Mouse (Mus musculus) hindbrain, embryonic 15.5 days (tissue): ENCODE results near the gene Helb. TPM values are rescaled to one million over a fixed set of nuclear protein-coding genes. Genes with fewer than 3 reads are reported as not detected.

Experiments
- ATAC-seq: fragments of 200-750 bp; cut with Nextera tagmentation; 2 replicates; pipeline ENCODE4 v1.8.0; 2017; ENCODE audit warnings: low read depth, moderate number of reproducible peaks, moderate TSS enrichment; ENCODE audit not compliant: low FRiP score
- H3K27ac ChIP-seq: fragments of 300-500 bp; sonication (generic); replicated peaks from 2 replicates; pipeline ENCODE4 v1.5.1; 2015; ENCODE audit warnings: mild to moderate bottlenecking, inconsistent platforms
- H3K27me3 ChIP-seq: fragments of 300-500 bp; sonication (generic); 2 replicates; pipeline ENCODE4 v1.6.1; 2015; ENCODE audit warnings: control low read depth, inconsistent platforms
- H3K36me3 ChIP-seq: fragments of 300-500 bp; sonication (generic); 2 replicates; pipeline ENCODE4 v1.6.1; 2015; ENCODE audit warnings: control low read depth, inconsistent platforms
- H3K4me1 ChIP-seq: fragments of 300-500 bp; sonication (generic); replicated peaks from 2 replicates; pipeline ENCODE4 v1.6.1; 2015; ENCODE audit warnings: control low read depth, inconsistent platforms
- H3K4me2 ChIP-seq: fragments of 300-500 bp; sonication (generic); 2 replicates; pipeline ENCODE4 v1.6.1; 2015; ENCODE audit warnings: moderate library complexity, mild to moderate bottlenecking, inconsistent platforms
- H3K4me3 ChIP-seq: fragments of 300-500 bp; sonication (generic); 2 replicates; pipeline ENCODE4 v1.5.1; 2015; ENCODE audit warnings: mild to moderate bottlenecking, inconsistent platforms
- H3K9ac ChIP-seq: fragments of 300-500 bp; sonication (generic); 2 replicates; pipeline ENCODE4 v1.6.1; 2015; ENCODE audit warnings: inconsistent platforms
- H3K9me3 ChIP-seq: fragments of 300-500 bp; sonication (generic); 2 replicates; pipeline ENCODE4 v1.6.1; 2016; ENCODE audit warnings: control low read depth, inconsistent platforms
- WGBS: fragments of 180-500 bp; shearing (Covaris S2); methylation state at CpG from one replicate; pipeline ENCODE4 v1.1.7; 2015; 5-methylcytosine and 5-hydroxymethylcytosine counted together
- polyA plus RNA-seq: library from polyadenylated mRNA; unstranded; fragments of >200 nt; fragmentation: Nextera tagmentation; extraction: Ambion mirVana; gene quantifications from 2 replicates; pipeline ENCODE4 v1.2.1, GENCODE M21; 2015

Helb gene
- 2.0 and 2.6 TPM in 2 replicates for polyA plus RNA-seq

DNA sequence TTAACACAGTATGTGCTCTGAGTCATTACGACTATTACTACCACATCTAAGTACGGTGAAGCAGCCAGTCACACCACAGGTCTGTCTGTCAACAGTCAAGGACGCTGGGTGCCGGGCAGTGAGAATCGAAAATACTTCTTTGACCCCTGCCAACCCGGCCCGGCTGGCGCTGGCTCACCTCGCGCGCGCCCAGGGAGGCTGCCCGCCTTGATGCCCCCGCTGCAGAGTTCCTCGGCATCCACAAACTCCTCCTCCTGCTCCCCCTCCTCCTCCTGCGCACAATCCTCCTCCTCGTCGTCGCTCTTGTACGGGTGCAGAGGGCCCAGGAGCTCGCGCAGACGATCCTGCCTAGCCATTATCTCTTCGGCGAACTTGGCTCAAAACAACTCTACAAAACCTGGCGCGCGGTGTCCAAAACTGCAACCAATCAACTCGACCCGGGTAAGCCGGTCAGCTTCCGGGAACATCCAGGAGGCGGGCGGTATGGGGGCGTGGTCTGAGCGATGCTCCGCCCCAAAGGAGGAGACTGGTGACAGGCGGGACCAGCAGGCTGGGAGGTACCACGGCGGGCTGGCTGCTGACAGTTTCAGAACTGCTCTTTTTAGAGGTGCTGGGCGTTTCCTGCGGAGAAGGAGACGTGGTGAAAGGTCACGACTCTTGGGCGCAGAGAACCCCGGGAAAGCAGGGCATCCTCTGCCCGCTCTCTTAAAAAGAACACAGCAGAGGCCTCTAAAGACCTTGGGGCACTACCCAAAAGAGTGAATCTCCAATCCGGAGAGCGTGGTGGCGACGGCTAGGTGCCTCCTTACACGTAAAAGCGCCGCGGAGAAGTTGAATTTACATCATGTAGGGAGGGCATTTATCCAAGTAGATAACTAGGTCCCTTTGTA, at the start of gene Helb:
TSS of gene Helb (minus strand) at position 481 of the 890 bp plus-strand sequence.
- Histone ChIP-seq H3K9me3 (no peaks in the 10 kb centered on the region), H3K4me2 (peak within 1 kb of the TSS; percentile 77), H3K27me3 (no peaks in the 10 kb centered on the region), H3K27ac (peak within 1 kb of the TSS; percentile 67), H3K36me3 (no peaks in the 10 kb centered on the region), H3K4me3 (peak within 1 kb of the TSS; percentile 80), H3K9ac (peak within 1 kb of the TSS; percentile 68), H3K4me1 (peaks cover 4% of the 10 kb centered on the region; the same call in 1 of the 2 replicates)
- under 1% methylated on average over 55 of the region's 55 CpGs for WGBS
- ATAC-seq, result peak; percentile 99

DNA sequence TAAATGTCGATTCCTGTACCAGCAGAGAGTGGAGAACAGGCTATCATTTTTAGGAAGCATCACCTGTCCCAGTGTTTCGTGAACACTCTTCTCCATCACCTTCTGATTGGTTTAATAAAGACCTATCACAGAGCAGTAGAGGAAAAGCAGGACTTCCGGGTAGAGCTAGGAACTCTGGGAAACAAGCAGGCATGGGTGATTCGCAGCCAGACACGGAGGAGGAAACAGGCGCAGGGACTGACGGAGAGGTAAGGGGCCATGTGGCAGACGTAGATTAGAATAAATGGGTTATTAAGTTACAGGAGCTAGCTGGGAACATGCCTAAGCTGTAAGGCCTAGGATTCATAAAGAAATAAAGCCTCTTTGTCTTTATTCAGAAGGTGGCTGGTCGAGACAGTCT, 47.7 kb upstream of the Helb start:
- no peaks in the 10 kb centered on the region for H3K36me3 ChIP-seq
- no peaks in the 10 kb centered on the region for H3K9me3 ChIP-seq
- WGBS, result 86% methylated on average over 9 of the region's 9 CpGs
- no peaks in the 10 kb centered on the region for H3K4me1 ChIP-seq
- no peak overlapping the region for H3K27ac ChIP-seq
- no peak overlapping the region for H3K9ac ChIP-seq
- no peak overlapping the region for H3K4me2 ChIP-seq
- no peak overlapping the region for H3K4me3 ChIP-seq
- H3K27me3 ChIP-seq, result no peaks in the 10 kb centered on the region
- ATAC-seq, result no peak

DNA sequence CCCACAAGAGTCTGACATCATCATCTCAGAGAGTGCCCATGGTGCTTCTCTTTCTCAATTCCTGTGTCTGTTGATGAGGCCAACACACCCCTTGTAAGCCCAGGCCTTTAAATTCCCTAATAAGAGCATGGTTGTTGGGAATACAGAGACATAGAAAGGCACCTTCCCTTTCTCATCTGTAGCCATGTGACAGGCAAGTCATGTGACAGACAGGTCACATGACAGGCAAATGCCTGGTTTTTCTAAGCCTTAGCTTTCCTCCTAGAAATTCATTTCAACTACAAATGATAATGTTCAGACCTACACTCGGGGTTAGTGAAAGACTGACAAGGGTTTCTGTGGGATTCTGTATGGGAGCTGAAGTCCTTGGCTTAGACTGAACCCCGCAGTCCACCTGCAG, 41.1 kb upstream of the Helb start:
- 96% methylated on average over 2 of the region's 2 CpGs for WGBS
- H3K9me3 ChIP-seq, result no peaks in the 10 kb centered on the region

DNA sequence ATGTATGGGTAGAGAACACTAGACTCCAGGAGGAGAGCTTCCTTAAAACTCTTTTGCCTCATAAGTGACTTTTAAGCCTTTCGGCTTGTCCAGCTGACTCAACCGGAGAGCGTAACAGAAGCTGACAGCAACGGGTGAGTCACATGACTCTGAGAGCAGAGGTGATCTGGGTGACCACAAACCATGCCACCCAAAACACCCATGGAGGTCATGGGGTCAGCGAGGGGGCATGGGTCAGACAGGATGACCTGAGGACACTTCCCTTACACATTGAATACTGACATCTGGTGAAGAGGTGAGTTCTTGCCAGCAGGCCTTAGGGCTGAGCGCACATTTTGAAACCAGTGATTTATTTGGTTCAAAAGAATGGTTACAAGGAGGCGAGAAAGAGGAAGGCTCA, 38.9 kb upstream of the Helb start:
- no peak for ATAC-seq

More for the DNA sequence above, 41.1 kb upstream of the Helb start:
- no peaks in the 10 kb centered on the region for H3K36me3 ChIP-seq
- H3K4me3 ChIP-seq, result no peak overlapping the region
- no peak overlapping the region for H3K4me2 ChIP-seq
- H3K27ac ChIP-seq, result no peak overlapping the region
- H3K27me3 ChIP-seq, result no peaks in the 10 kb centered on the region
- no peak overlapping the region for H3K9ac ChIP-seq
- no peaks in the 10 kb centered on the region for H3K4me1 ChIP-seq
- ATAC-seq, result no peak

DNA sequence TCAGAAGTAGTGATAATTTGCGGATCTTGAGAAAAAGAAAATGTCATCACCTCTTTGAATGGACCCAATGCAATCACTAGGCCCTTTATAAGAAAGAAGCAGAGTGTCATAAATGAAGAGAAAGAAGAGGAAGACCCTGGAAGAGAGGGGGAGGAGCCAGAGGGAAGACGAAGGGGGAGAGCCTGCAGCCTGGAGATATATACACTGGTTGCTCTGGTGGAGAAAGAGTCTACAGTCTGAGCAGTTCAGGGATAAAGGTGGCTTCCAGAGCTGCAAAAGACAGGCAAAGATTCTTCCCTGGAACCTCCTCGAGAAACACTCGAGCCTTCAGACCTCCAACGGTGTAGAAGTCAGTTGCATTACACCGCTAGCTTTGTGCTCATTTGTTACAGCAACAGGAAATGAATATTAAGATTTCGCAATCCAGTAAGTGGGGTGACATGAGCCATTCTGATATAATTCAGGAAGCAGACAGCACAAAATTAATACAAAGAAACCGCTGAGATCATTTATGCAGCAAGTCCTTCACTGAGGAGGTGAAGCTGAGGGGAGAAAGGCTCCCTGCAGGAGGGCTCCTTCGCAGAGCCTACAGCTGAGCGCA, 28.2 kb upstream of the Helb start:
- Histone ChIP-seq H3K36me3 (no peaks in the 10 kb centered on the region), H3K4me2 (no peak overlapping the region), H3K4me3 (no peak overlapping the region), H3K27me3 (no peaks in the 10 kb centered on the region), H3K27ac (no peak overlapping the region), H3K4me1 (no peaks in the 10 kb centered on the region), H3K9ac (no peak overlapping the region), H3K9me3 (peaks cover 3% of the 10 kb centered on the region)
- ATAC-seq, result no peak
- whole genome bisulfite sequencing, result 62% methylated on average over 10 of the region's 10 CpGs

More for the DNA sequence above, 38.9 kb upstream of the Helb start:
- no peaks in the 10 kb centered on the region for H3K36me3 ChIP-seq
- H3K27me3 ChIP-seq, result no peaks in the 10 kb centered on the region
- no peaks in the 10 kb centered on the region for H3K9me3 ChIP-seq
- H3K4me1 ChIP-seq, result no peaks in the 10 kb centered on the region
- whole genome bisulfite sequencing, result 92% methylated on average over 7 of the region's 7 CpGs
- H3K27ac ChIP-seq, result no peak overlapping the region
- no peak overlapping the region for H3K4me2 ChIP-seq
- H3K4me3 ChIP-seq, result no peak overlapping the region
- H3K9ac ChIP-seq, result no peak overlapping the region

DNA sequence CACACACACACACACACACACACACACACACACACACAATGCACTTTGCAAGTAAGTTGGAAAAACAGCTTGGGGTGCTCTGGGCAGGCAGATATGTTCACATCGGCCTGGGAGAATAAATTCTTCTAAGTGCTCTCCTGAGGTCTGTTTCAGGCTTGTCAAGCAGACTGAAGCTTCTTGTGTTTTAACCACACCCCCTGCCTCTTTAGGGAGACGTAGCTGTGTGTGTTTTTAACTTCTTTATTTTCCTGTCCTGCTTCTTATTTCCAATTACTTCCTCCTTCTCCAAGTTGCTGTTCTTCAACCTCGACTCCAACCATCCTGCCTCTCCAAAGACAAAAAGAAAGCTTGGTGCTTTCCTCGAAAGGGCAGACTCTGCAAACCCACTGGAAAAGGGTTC, 27.4 kb upstream of the Helb start:
- H3K9me3 ChIP-seq, result peaks cover 3% of the 10 kb centered on the region
- H3K36me3 ChIP-seq, result no peaks in the 10 kb centered on the region
- 72% methylated on average over 4 of the region's 4 CpGs for WGBS
- H3K4me3 ChIP-seq, result no peak overlapping the region
- no peaks in the 10 kb centered on the region for H3K4me1 ChIP-seq
- ATAC-seq, result no peak
- no peak overlapping the region for H3K9ac ChIP-seq
- H3K4me2 ChIP-seq, result no peak overlapping the region
- H3K27me3 ChIP-seq, result no peaks in the 10 kb centered on the region
- no peak overlapping the region for H3K27ac ChIP-seq

DNA sequence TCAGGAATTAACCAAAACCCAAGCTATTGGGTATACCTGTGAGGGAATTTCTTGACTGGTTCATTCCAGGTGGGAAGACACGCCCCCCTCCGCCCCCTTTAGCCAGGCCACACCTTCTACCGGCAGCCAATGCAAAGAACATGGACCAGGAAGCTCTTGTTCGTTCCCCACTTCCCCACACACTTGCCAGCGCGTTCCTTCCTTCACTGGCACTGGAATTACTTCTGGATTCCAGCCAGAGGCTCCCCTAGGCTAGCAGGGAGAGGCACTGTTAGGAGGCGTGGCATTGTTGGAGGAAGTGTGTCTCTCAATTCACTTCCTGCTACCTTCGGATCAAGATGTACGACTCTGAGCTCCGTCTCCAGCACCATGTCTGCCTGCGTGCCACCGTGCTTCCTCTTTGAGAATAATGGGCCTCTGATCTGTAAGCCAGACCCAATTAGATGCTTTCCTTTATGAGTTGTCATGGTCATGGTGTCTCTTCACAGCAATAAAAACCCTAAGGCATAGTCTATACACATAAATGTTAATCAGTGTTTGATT, 23.3 kb upstream of the Helb start:
- ATAC-seq, result no peak
- H3K4me3 ChIP-seq, result no peak overlapping the region
- no peaks in the 10 kb centered on the region for H3K9me3 ChIP-seq
- no peaks in the 10 kb centered on the region for H3K36me3 ChIP-seq
- no peak overlapping the region for H3K4me2 ChIP-seq
- no peaks in the 10 kb centered on the region for H3K27me3 ChIP-seq
- 0 out of 2 replicates have a peak, but pooled peaks cover 5% of the 10 kb centered on the region for H3K4me1 ChIP-seq
- 89% methylated on average over 12 of the region's 12 CpGs for WGBS
- no peak overlapping the region for H3K27ac ChIP-seq
- H3K9ac ChIP-seq, result no peak overlapping the region

DNA sequence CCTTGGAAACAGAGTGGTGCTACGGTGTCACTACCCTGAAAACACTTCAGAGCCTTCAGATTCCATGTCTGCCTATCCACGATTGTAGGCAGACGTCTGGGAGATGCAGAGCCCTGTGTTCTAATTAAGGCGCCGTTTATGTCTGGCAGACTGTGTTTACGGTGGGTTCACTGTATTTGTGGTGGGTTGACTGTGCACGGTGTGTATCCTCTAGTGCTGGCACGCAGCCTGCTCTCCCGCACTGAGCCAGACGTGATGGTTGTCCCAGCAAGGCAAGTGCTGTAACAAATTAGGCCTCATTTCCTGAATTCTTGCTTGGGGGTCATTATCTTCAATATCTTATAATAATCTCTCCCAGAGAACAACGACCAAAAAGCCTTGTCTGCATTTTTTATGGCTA, 20.9 kb upstream of the Helb start:
- Histone ChIP-seq H3K4me3 (no peak overlapping the region), H3K4me1 (0 out of 2 replicates have a peak, but pooled peaks cover 5% of the 10 kb centered on the region), H3K27ac (no peak overlapping the region), H3K36me3 (no peaks in the 10 kb centered on the region), H3K9ac (no peak overlapping the region), H3K27me3 (no peaks in the 10 kb centered on the region), H3K4me2 (no peak overlapping the region), H3K9me3 (no peaks in the 10 kb centered on the region)
- 48% methylated on average over 11 of the region's 11 CpGs for WGBS
- no peak for ATAC-seq

DNA sequence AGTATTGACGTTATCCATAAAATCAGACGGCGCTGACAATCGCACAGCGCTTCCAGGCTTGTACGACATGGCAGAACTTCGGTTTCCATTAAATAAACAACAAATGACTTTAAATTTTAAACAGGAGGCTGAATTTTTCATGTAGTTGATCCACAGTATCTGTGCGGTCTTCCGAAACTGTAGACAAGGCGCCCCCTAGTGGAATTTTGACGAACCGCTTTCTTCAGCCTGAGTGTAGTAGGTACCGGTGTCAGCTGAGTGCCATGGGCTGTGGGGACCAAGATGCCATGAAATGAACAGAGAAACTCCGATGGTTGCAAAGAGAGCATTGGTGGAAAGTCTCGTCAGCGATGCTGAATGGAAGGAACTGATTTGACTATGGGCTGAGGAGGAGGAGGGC, 17.8 kb upstream of the Helb start:
- ATAC-seq, result no peak
- 66% methylated on average over 16 of the region's 16 CpGs for WGBS
- no peak overlapping the region for H3K9ac ChIP-seq

DNA sequence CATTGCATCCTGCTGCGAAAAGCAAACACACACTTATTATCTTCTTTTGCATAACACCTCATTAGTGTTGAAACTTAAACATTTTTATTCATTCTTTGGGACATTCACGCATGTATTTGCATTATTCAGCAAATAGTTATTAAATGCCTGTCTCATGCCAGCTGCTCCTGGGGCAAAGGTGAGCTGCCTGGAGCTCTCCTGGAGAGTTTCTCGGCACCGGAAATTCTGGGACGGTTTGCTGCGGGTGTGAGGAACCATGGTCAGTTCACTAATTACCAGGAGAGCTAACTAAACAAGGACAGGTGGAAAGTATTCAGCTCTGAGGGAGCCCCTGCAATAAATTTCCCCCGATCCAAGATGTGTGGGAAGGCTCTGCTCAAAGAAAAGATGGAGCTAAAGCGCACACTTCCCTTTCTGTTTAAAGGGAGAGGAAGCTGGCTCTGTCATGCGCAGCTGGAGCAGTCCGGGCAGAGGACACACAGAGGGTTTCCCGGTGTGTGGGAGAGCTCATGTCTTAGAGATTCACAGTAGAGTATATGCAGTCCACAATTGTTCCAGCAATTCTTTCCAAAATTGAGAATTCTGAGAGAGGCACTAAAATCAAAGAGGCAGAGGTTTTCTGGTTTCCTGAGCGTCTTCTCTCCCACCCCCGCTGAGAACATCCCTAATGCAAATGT, 16.0 kb upstream of the Helb start:
- WGBS, result 40% methylated on average over 13 of the region's 13 CpGs
- Histone ChIP-seq H3K4me3 (0 out of 2 replicates have a peak overlapping the region, but pooled peaks have one; percentile 12), H3K27me3 (no peaks in the 10 kb centered on the region), H3K9me3 (no peaks in the 10 kb centered on the region), H3K36me3 (no peaks in the 10 kb centered on the region), H3K27ac (no peak overlapping the region), H3K4me2 (peak overlapping the region; percentile 40), H3K9ac (no peak overlapping the region), H3K4me1 (0 out of 2 replicates have a peak, but pooled peaks cover 5% of the 10 kb centered on the region)
- no peak for ATAC-seq

More for the DNA sequence above, 17.8 kb upstream of the Helb start:
- H3K4me1 ChIP-seq, result 0 out of 2 replicates have a peak, but pooled peaks cover 5% of the 10 kb centered on the region
- no peaks in the 10 kb centered on the region for H3K9me3 ChIP-seq
- no peak overlapping the region for H3K27ac ChIP-seq
- no peak overlapping the region for H3K4me2 ChIP-seq
- H3K4me3 ChIP-seq, result no peak overlapping the region
- no peaks in the 10 kb centered on the region for H3K36me3 ChIP-seq
- no peaks in the 10 kb centered on the region for H3K27me3 ChIP-seq

DNA sequence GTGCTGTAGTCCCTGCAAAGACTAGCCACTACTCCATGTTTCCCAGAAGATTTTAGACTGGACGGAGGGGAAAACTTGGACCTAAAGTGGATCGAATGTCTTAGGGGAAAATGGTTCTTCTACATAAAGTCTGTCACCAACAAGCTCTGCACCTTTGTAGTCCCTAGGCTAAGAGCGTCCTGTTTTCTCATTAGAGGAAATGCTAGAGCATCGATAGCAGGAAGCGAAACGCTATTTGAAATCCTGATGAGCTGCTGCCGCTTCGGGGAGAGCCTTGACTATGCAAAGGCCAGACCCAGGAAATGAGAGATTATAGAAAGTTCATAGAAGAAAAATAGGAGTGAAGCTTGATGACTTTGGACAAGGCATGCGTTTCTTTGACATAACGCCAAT, 12.7 kb upstream of the Helb start:
- no peak for ATAC-seq
- Histone ChIP-seq H3K4me2 (no peak overlapping the region), H3K9me3 (no peaks in the 10 kb centered on the region), H3K36me3 (no peaks in the 10 kb centered on the region), H3K27ac (no peak overlapping the region), H3K4me1 (no peaks in the 10 kb centered on the region), H3K4me3 (no peak overlapping the region), H3K27me3 (no peaks in the 10 kb centered on the region), H3K9ac (no peak overlapping the region)
- 80% methylated on average over 10 of the region's 10 CpGs for WGBS
